In genomic region chr7:14399363-14399762, GRCm38 (mm10) we compare ENCODE assay signal across 38 mouse cellular contexts. TPM values are rescaled to one million over a fixed set of nuclear protein-coding genes. Genes with fewer than 3 reads are reported as not detected.
"Had no signal": no experiment of that assay in that cellular context is flagged by ENCODE, and none has a peak within 500 bp of the region (broad histone marks: within the 10 kb centered on the region; RNA-seq: fewer than 3 reads in every experiment).

No protein-coding gene starts in this region.

RNA-seq across cellular contexts. Expression of gene Sult2a8, which starts 47.2 kb away (rescaled TPM):
- total RNA-seq: heart, postnatal 10 days; heart, postnatal 14 days; heart, postnatal 25 days; heart, postnatal 36 days; heart, postnatal 4 days; hematopoietic stem cell, adult 5-6 weeks; hindbrain, postnatal 0 days; layer of hippocampus, adult 18-20 months; layer of hippocampus, adult 2 months; layer of hippocampus, adult 8-10 months; layer of hippocampus, postnatal 10 days; layer of hippocampus, postnatal 14 days; layer of hippocampus, postnatal 25 days; layer of hippocampus, postnatal 36 days; left cerebral cortex, adult 18-20 months; left cerebral cortex, adult 2 months; left cerebral cortex, adult 8-10 months had no signal
- polyA plus RNA-seq: heart, embryonic 12.5 days; heart, embryonic 13.5 days; heart, embryonic 14.5 days; heart, embryonic 15.5 days; heart, embryonic 16.5 days; heart, postnatal 0 days; hindbrain, embryonic 10.5 days; hindbrain, embryonic 11.5 days; hindbrain, embryonic 12.5 days; hindbrain, embryonic 13.5 days; hindbrain, embryonic 14.5 days; hindbrain, embryonic 15.5 days; hindbrain, embryonic 16.5 days; hindbrain, postnatal 0 days; inflammation-experienced regulatory T-cells, adult 6 months; intestine, embryonic 14.5 days; intestine, postnatal 0 days; kidney, adult 2 months; kidney, embryonic 14.5 days; kidney, embryonic 16.5 days; kidney, postnatal 0 days; large intestine, adult 2 months had no signal
